Mouse (Mus musculus): ENCODE results near the gene Rrm2. TPM values are rescaled to one million over a fixed set of nuclear protein-coding genes. Genes with fewer than 3 reads are reported as not detected.
"Not testable (repeated sequence)": the region's sequence is repeated elsewhere in the genome, so short reads cannot be mapped to it uniquely, and the experiment has no call there.

Rrm2 gene
- total and polyA plus RNA-seq, 3 experiments: 88.2 to 158 (median 127) TPM

GRCm38 (mm10) chr12:24739963-24740362, 31.9 kb downstream of the Rrm2 start (continued):
- TF ChIP-seq E2F4 (IDR thresholded peaks at IDR 0.05; ENCODE audit: borderline replicate concordance, low read depth, low read length) (no peak), ELF1 (IDR thresholded peaks at IDR 0.05; ENCODE audit: low read depth, low read length) (no peak), EP300 (IDR thresholded peaks at IDR 0.05; ENCODE audit: low read depth in 1 of 2, low read length in 2 of 2) (peak; percentile 52 to 55; a peak in 2 of 4 replicates), ETS1 (IDR thresholded peaks at IDR 0.05; ENCODE audit: low read depth, low read length) (no peak)

DNA sequence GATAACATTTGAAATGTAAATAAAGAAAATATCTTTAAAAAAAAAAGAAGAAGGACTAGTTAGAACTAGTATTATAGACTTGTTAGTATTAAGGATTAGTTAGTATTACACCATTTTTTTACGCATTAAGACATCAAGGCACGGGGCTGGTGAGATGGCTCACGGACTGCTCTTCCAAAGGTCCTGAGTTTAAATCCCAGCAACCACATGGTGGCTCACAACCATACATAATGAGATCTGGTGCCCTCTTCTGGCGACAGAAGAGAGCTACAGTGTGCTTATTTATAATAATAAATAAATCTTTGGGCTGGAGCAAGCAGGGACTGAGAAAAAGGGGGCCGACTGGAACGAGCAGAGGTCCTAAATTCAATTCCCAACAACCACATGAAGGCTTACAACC, 33.5 kb downstream of the Rrm2 start:
- TF ChIP-seq ZNF384 (IDR thresholded peaks at IDR 0.05; ENCODE audit: low read depth, low read length) (peak; percentile 77), CTCF (IDR thresholded peaks at IDR 0.05 in 2 of 3, conservative IDR thresholded peaks at IDR 0.05 in 1 of 3; ENCODE audit: control insufficient read depth in 1 of 3, insufficient read depth in 1 of 3, low read depth in 2 of 3, low read length in 3 of 3, poor library complexity in 1 of 3, severe bottlenecking in 1 of 3) (peak; percentile 26 to 75 (median 42)), SMC3 (IDR thresholded peaks at IDR 0.05; ENCODE audit: low read depth, low read length) (peak; percentile 74), MYC (IDR thresholded peaks at IDR 0.05; ENCODE audit: low read depth, low read length) (peak; percentile 69), SIN3A (IDR thresholded peaks at IDR 0.05; ENCODE audit: low read length) (peak; percentile 43; the same call in 1 of the 2 replicates), RAD21 (IDR thresholded peaks at IDR 0.05; ENCODE audit: low read depth, low read length) (peak; percentile 48), ZC3H11A (IDR thresholded peaks at IDR 0.05; ENCODE audit: low read depth, low read length) (peak; percentile 36; the same call in 1 of the 2 replicates), MXI1 (IDR thresholded peaks at IDR 0.05; ENCODE audit: low read depth, low read length) (peak; percentile 85), MAX (IDR thresholded peaks at IDR 0.05; ENCODE audit: low read length) (peak; percentile 40; the same call in 1 of the 2 replicates)
- not testable (repeated sequence) for H3K36me3 ChIP-seq (ENCODE audit: control insufficient read depth in 1 of 2, insufficient read depth in 2 of 2, low read length in 2 of 2); H3K27ac ChIP-seq (ENCODE audit: control insufficient read depth, low read depth, low read length); H3K9ac ChIP-seq (ENCODE audit: control insufficient read depth, low read depth, low read length, poor library complexity, severe bottlenecking); H3K4me1 ChIP-seq (ENCODE audit: control insufficient read depth in 1 of 2, insufficient read depth in 2 of 2, low read length in 2 of 2); H3K9me3 ChIP-seq (replicated peaks; ENCODE audit: insufficient read depth, low read length); H3K4me3 ChIP-seq (ENCODE audit: control insufficient read depth in 1 of 2, insufficient read depth in 1 of 2, low read depth in 2 of 2, low read length in 2 of 2); H3K79me2 ChIP-seq (ENCODE audit: control insufficient read depth, insufficient read depth, low read length, poor library complexity); H3K27me3 ChIP-seq (ENCODE audit: control insufficient read depth in 1 of 2, insufficient read depth in 2 of 2, low read length in 2 of 2)
- peak; percentile 77 for DNase-seq (ENCODE audit: low read depth, low spot score)

GRCm38 (mm10) chr12:24744309-24744708, 36.3 kb downstream of the Rrm2 start:
- H3K9me3 ChIP-seq (replicated peaks; ENCODE audit: insufficient read depth, low read length): no peaks in the 10 kb centered on the region
- no peaks in the 10 kb centered on the region for H3K79me2 ChIP-seq (ENCODE audit: control insufficient read depth, insufficient read depth, low read length, poor library complexity)
- no peak overlapping the region for H3K27ac ChIP-seq (ENCODE audit: control insufficient read depth, low read depth, low read length)
- no peaks in the 10 kb centered on the region for H3K36me3 ChIP-seq (ENCODE audit: control insufficient read depth in 1 of 2, insufficient read depth in 2 of 2, low read length in 2 of 2)
- TF ChIP-seq SIN3A (IDR thresholded peaks at IDR 0.05; ENCODE audit: low read length) (no peak), TAL1 (IDR thresholded peaks at IDR 0.05; ENCODE audit: low read length) (peak; percentile 54), USF1 (IDR thresholded peaks at IDR 0.05; ENCODE audit: low read depth, low read length) (peak; percentile 75)
- peak; percentile 28 for DNase-seq (ENCODE audit: low read depth, low spot score)
- no peak overlapping the region for H3K9ac ChIP-seq (ENCODE audit: control insufficient read depth, low read depth, low read length, poor library complexity, severe bottlenecking)
- H3K4me3 ChIP-seq (ENCODE audit: control insufficient read depth in 1 of 2, insufficient read depth in 1 of 2, low read depth in 2 of 2, low read length in 2 of 2): no peak overlapping the region
- H3K4me1 ChIP-seq (ENCODE audit: control insufficient read depth in 1 of 2, insufficient read depth in 2 of 2, low read length in 2 of 2): peaks cover 0 to 4% of the 10 kb centered on the region in 2 experiments; a peak in 1 of 4 replicates
- H3K27me3 ChIP-seq (ENCODE audit: control insufficient read depth in 1 of 2, insufficient read depth in 2 of 2, low read length in 2 of 2): no peaks in the 10 kb centered on the region; a peak in 2 of 4 replicates
